In genomic region chr5:30231891-30232270, GRCm38 (mm10) we compare ENCODE assay signal across 9 mouse cellular contexts. TPM values are rescaled to one million over a fixed set of nuclear protein-coding genes. Genes with fewer than 3 reads are reported as not detected.
DNase-seq lines count a peak whose midpoint lies in the region; ATAC-seq and TF ChIP-seq lines count a peak whose summit lies in the region.
"Had no signal": no experiment of that assay in that cellular context is flagged by ENCODE, and none has a peak within 500 bp of the region (broad histone marks: within the 10 kb centered on the region; RNA-seq: fewer than 3 reads in every experiment).

No protein-coding gene starts in this region.

- H3K9ac ChIP-seq in CH12.LX (ENCODE audit: insufficient read depth, low read depth): peak overlapping the region; percentile 76
- H3K9ac ChIP-seq in forebrain, embryonic 16.5 days (replicated peaks; ENCODE audit: low read depth, low read length): peak overlapping the region; percentile 75
- peak overlapping the region; percentile 77 for H3K9ac ChIP-seq in liver, embryonic 14.5 days (replicated peaks)

- no peak for TF ChIP-seq EP300 in CH12.LX (IDR thresholded peaks at IDR 0.05; ENCODE audit: low read length)
- no peak for TF ChIP-seq EP300 in liver, embryonic 14.5 days (IDR thresholded peaks at IDR 0.05; ENCODE audit: low read depth)

- no peak for ATAC-seq in forebrain, embryonic 16.5 days
- ATAC-seq in liver, embryonic 14.5 days (ENCODE audit: insufficient read depth): no peak

- H3K27me3 ChIP-seq in CH12.LX (replicated peaks): no peaks in the 10 kb centered on the region
- H3K27me3 ChIP-seq in forebrain, embryonic 16.5 days (replicated peaks; ENCODE audit: control insufficient read depth, insufficient read depth, low read length): no peaks in the 10 kb centered on the region
- H3K27me3 ChIP-seq in liver, embryonic 14.5 days (ENCODE audit: control insufficient read depth, insufficient read depth, low read length): no peaks in the 10 kb centered on the region

- TF ChIP-seq POLR2A in CH12.LX (IDR thresholded peaks at IDR 0.05; ENCODE audit: low read depth, low read length): no peak

- peaks cover 39% of the 10 kb centered on the region for H3K79me2 ChIP-seq in CH12.LX (replicated peaks; ENCODE audit: control insufficient read depth, extremely low read depth, insufficient read depth, poor library complexity, severe bottlenecking)

- H3K4me3 ChIP-seq in CH12.LX (replicated peaks in 1 of 3; ENCODE audit: low read depth in 2 of 3, low read length in 2 of 3, poor library complexity in 1 of 3): peak overlapping the region; percentile 73 to 85 (median 77)
- peak overlapping the region; percentile 96 for H3K4me3 ChIP-seq in forebrain, embryonic 16.5 days (replicated peaks; ENCODE audit: low read length)
- peak overlapping the region; percentile 69 to 82 for H3K4me3 ChIP-seq in liver, embryonic 14.5 days (ENCODE audit: insufficient read depth in 1 of 2, low read depth in 2 of 2, low read length in 2 of 2)

- no peak for TF ChIP-seq RAD21 in CH12.LX (IDR thresholded peaks at IDR 0.05; ENCODE audit: low read depth, low read length)

- in situ Hi-C loops in CH12.LX (cut with MboI; ENCODE audit: low pct_ligation_motif_present, low pct_unique_long_range_greater_than_20kb, low sequenced_read_pairs): no loop called here

- H3K9me3 ChIP-seq in CH12.LX (replicated peaks; ENCODE audit: low read length): peaks cover 4% of the 10 kb centered on the region
- no peaks in the 10 kb centered on the region for H3K9me3 ChIP-seq in forebrain, embryonic 16.5 days (ENCODE audit: control insufficient read depth, low read length)
- no peaks in the 10 kb centered on the region for H3K9me3 ChIP-seq in liver, embryonic 14.5 days (ENCODE audit: control insufficient read depth, low read length)

- H3K27ac ChIP-seq in CH12.LX (ENCODE audit: insufficient read depth, low read depth): no peak overlapping the region
- H3K27ac ChIP-seq in forebrain, embryonic 16.5 days (ENCODE audit: low read length): peak overlapping the region; percentile 86
- H3K27ac ChIP-seq in liver, embryonic 14.5 days: peak overlapping the region; percentile 42

- TF ChIP-seq CTCF in CH12.LX (conservative IDR thresholded peaks at IDR 0.05 in 1 of 2, IDR thresholded peaks at IDR 0.05 in 1 of 2; ENCODE audit: low read depth in 2 of 2, low read length in 2 of 2): no peak
- TF ChIP-seq CTCF in liver, embryonic 14.5 days (IDR thresholded peaks at IDR 0.05; ENCODE audit: low read depth): no peak

- peaks cover 7 to 31% of the 10 kb centered on the region in 2 experiments; a peak in 3 of 4 replicates for H3K4me1 ChIP-seq in CH12.LX (ENCODE audit: control insufficient read depth in 1 of 2, insufficient read depth in 2 of 2)
- H3K4me1 ChIP-seq in forebrain, embryonic 16.5 days (replicated peaks; ENCODE audit: control insufficient read depth, insufficient read depth, low read length): peaks cover 21% of the 10 kb centered on the region
- peaks cover 21 to 24% of the 10 kb centered on the region in 2 experiments for H3K4me1 ChIP-seq in liver, embryonic 14.5 days (replicated peaks; ENCODE audit: control insufficient read depth in 2 of 2, insufficient read depth in 2 of 2, low read length in 1 of 2)

- dilution Hi-C loops in CH12.LX (cut with MboI; ENCODE audit: extremely low pct_ligation_motif_present, extremely low pct_unique_long_range_greater_than_20kb, low sequenced_read_pairs): no loop called here

- DNase-seq in heart, adult 8-10 months (ENCODE audit: low spot score): peak; percentile 3
- DNase-seq in heart, adult 9 months (ENCODE audit: low spot score in 2 of 2): no peak
- no peak for DNase-seq in CH12.LX (ENCODE audit: extremely low read depth)
- DNase-seq in liver, embryonic 14.5 days (ENCODE audit: low read depth in 3 of 3, low spot score in 3 of 3): no peak
- DNase-seq in left cerebral cortex, postnatal 36 days (ENCODE audit: low spot score in 2 of 2): no peak
- no peak for DNase-seq in ovary, adult 18-20 months (ENCODE audit: low spot score)
- DNase-seq in embryo, embryonic 9.5 days (ENCODE audit: extremely low spot score): no peak

- 31% methylated on average over 16 of the region's 16 CpGs for WGBS in forebrain, embryonic 16.5 days
- 40% methylated on average over 16 of the region's 16 CpGs for WGBS in liver, embryonic 14.5 days (ENCODE audit: insufficient replicate concordance)

- H3K36me3 ChIP-seq in CH12.LX (replicated peaks in 1 of 2; ENCODE audit: control insufficient read depth in 1 of 2, insufficient read depth in 1 of 2, low read length in 1 of 2): peaks cover 0 to 10% of the 10 kb centered on the region in 2 experiments
- H3K36me3 ChIP-seq in forebrain, embryonic 16.5 days (ENCODE audit: control insufficient read depth, insufficient read depth): no peaks in the 10 kb centered on the region
- H3K36me3 ChIP-seq in liver, embryonic 14.5 days (replicated peaks; ENCODE audit: control insufficient read depth, insufficient read depth, low read depth): no peaks in the 10 kb centered on the region

- intact Hi-C loops in left cerebral cortex, postnatal 36 days (cut with DNase I): no loop called here

- peak overlapping the region; percentile 73 for H3K4me2 ChIP-seq in CH12.LX (ENCODE audit: insufficient read depth, low read depth, poor library complexity, severe bottlenecking)
- H3K4me2 ChIP-seq in forebrain, embryonic 16.5 days (ENCODE audit: low read length): peak overlapping the region; percentile 83
- peak overlapping the region; percentile 79 for H3K4me2 ChIP-seq in liver, embryonic 14.5 days (ENCODE audit: low read depth)

TF ChIP-seq in CH12.LX, 34 proteins besides CTCF, POLR2A, EP300 and RAD21:
- TF ChIP-seq IRF4 (IDR thresholded peaks at IDR 0.05; ENCODE audit: low read depth, low read length): no peak
- no peak for TF ChIP-seq NRF1 (IDR thresholded peaks at IDR 0.05; ENCODE audit: low read depth, low read length)
- TF ChIP-seq JUN (IDR thresholded peaks at IDR 0.05; ENCODE audit: insufficient read depth, low read depth, low read length): no peak
- no peak for TF ChIP-seq ZKSCAN1 (IDR thresholded peaks at IDR 0.05; ENCODE audit: borderline replicate concordance, low read depth, low read length)
- TF ChIP-seq MAFK (IDR thresholded peaks at IDR 0.05; ENCODE audit: insufficient replicate concordance, low read length): no peak
- TF ChIP-seq MYC (IDR thresholded peaks at IDR 0.05; ENCODE audit: low read depth, low read length): no peak
- TF ChIP-seq CHD1 (IDR thresholded peaks at IDR 0.05; ENCODE audit: low read depth, low read length): no peak
- TF ChIP-seq CHD2 (IDR thresholded peaks at IDR 0.05; ENCODE audit: low read length): no peak
- no peak for TF ChIP-seq RCOR1 (conservative IDR thresholded peaks at IDR 0.05; ENCODE audit: low read depth, low read length)
- no peak for TF ChIP-seq BHLHE40 (IDR thresholded peaks at IDR 0.05; ENCODE audit: low read depth, low read length)
- TF ChIP-seq POLR2AphosphoS2 (IDR thresholded peaks at IDR 0.05; ENCODE audit: low read depth, low read length): no peak

RNA-seq across cellular contexts. Expression of gene Selenoi, which starts 0.5 kb away (rescaled TPM):
- total RNA-seq in heart, adult 8-10 months (2022): 10 to 100 TPM; 14.0 to 18.9 (median 16.1) TPM
- total RNA-seq in CH12.LX (2012; rRNA removed): 36.1 and 39.8 TPM in 2 replicates
- 45.7 and 51.3 TPM in 2 replicates for total RNA-seq in CH12.LX (2014; rRNA removed)
- polyA plus RNA-seq in CH12.LX (2012; ENCODE audit: insufficient read length, low read depth): 21.0 and 27.0 TPM in 2 replicates
- polyA plus RNA-seq in forebrain, embryonic 16.5 days (2015; fragmentation: Nextera tagmentation; extraction: Ambion mirVana): 30.1 and 30.7 TPM in 2 replicates
- 13.3 and 13.5 TPM in 2 replicates for polyA plus RNA-seq in liver, embryonic 14.5 days (2012; rRNA removed)
- 12.5 and 14.8 TPM in 2 replicates for polyA plus RNA-seq in liver, embryonic 14.5 days (2014; fragmentation: Nextera tagmentation; extraction: Ambion mirVana)
- total RNA-seq in left cerebral cortex, postnatal 36 days (2021): 10 to 100 TPM; 48.9 to 50.4 TPM

RNA-seq across cellular contexts. Expression of gene Adgrf3, which starts 26.4 kb away (rescaled TPM):
- under 1 TPM in 1 of 4 experiments, not detected in 3; 0.57 TPM for total RNA-seq in heart, adult 8-10 months (2022)
- total RNA-seq in CH12.LX (2012; rRNA removed) (1.0 and 1.4 TPM in 2 replicates), CH12.LX (2014; rRNA removed) (1.2 and 2.3 TPM in 2 replicates)
- 2.2 and 2.6 TPM in 2 replicates for polyA plus RNA-seq in CH12.LX (2012; ENCODE audit: insufficient read length, low read depth)
- not detected in 2 replicates for polyA plus RNA-seq in forebrain, embryonic 16.5 days (2015; fragmentation: Nextera tagmentation; extraction: Ambion mirVana)
- polyA plus RNA-seq in liver, embryonic 14.5 days (2012; rRNA removed): 0.01 and 0.02 TPM in 2 replicates
- polyA plus RNA-seq in liver, embryonic 14.5 days (2014; fragmentation: Nextera tagmentation; extraction: Ambion mirVana): not detected in 2 replicates
- total RNA-seq in left cerebral cortex, postnatal 36 days (2021): not detected
- total RNA-seq: left cerebral cortex, postnatal 10 days had no signal

RNA-seq across cellular contexts. Expression of gene Drc1, which starts 49.3 kb away (rescaled TPM):
- total RNA-seq in heart, adult 8-10 months (2022): not detected
- total RNA-seq in CH12.LX (2012; rRNA removed) (0.04 TPM in 1 of 2 replicates, not detected in the other), CH12.LX (2014; rRNA removed) (not detected in 2 replicates)
- not detected in 2 replicates for polyA plus RNA-seq in CH12.LX (2012; ENCODE audit: insufficient read length, low read depth)
- 5.5 and 8.9 TPM in 2 replicates for polyA plus RNA-seq in forebrain, embryonic 16.5 days (2015; fragmentation: Nextera tagmentation; extraction: Ambion mirVana)
- polyA plus RNA-seq in liver, embryonic 14.5 days (2012; rRNA removed): 0.67 and 0.73 TPM in 2 replicates
- polyA plus RNA-seq in liver, embryonic 14.5 days (2014; fragmentation: Nextera tagmentation; extraction: Ambion mirVana): 0.98 and 1.4 TPM in 2 replicates
- 10 to 100 TPM; 14.3 to 19.7 TPM for total RNA-seq in left cerebral cortex, postnatal 36 days (2021)

Comparison
In these comparisons a context has a peak if more than half of its experiments do, and no peak if none do; other contexts are left out.
1. RNA of gene Drc1, which starts 49.3 kb away (total RNA-seq): 14.3 to 19.7 TPM in left cerebral cortex, postnatal 36 days; 0.04 TPM in CH12.LX and not detected in heart, adult 8-10 months; every median in the first group is over 10 times any median in the second.
2. Peak in every context shown above with its lines, with median percentiles within 50 percentile points of each other: H3K4me2 ChIP-seq, H3K4me3 ChIP-seq and H3K9ac ChIP-seq.